Mouse (Mus musculus) embryonic stem cell, embryonic (primary cell): Measurements from ENCODE around the gene Senp1.

Experiments
- CTCF ChIA-PET, 4 experiments: fragments of 300-600 bp in 2 of 4; fragments of 350-600 bp in 2 of 4; sonication (Branson Sonifier 250); formaldehyde crosslinking; loops; one replicate each; lab custom pipeline; 2022; ENCODE audit warnings: inconsistent platforms in 2 of 4; lab: Charles Lee
- POLR2A ChIA-PET, 4 experiments: fragments of 300-600 bp in 2 of 4; fragments of 350-600 bp in 2 of 4; sonication (Branson Sonifier 250); formaldehyde crosslinking; loops; one replicate each; lab custom pipeline; 2022; ENCODE audit warnings: antibody characterized with exemption in 4 of 4, inconsistent platforms in 1 of 4; lab: Charles Lee

Gene Senp1

GRCm38 (mm10) chr15:98042508-98042907 lies 51.0 kb downstream of the Senp1 start:
- POLR2A ChIA-PET, result interaction anchor here in 2 of 4 experiments (0.6 to 1.9 kb wide), 7 partner anchors 9 to 723 kb away, joined by 3 to 11 read pairs (median 3); no protein-coding TSS in a partner anchor
- CTCF ChIA-PET, result interaction anchor here in 3 of 4 experiments (0.5 to 1.0 kb wide), 3 partner anchors 45 to 1052 kb away, joined by 3 to 7 read pairs (median 4); partner anchors contain the start of gene Tmem106c (in 1 of the 3)

- CTCF ChIA-PET, result no interaction called here
- POLR2A ChIA-PET, result interaction anchor here in 2 of 4 experiments (0.7 to 2.0 kb wide), 4 partner anchors 10 to 33 kb away, joined by 3 to 5 read pairs (median 4); no protein-coding TSS in a partner anchor
These were observed 53.9 kb downstream of the Senp1 start for GRCm38 (mm10) chr15:98039682-98040081.

GRCm38 (mm10) chr15:98036578-98036977 lies 57.0 kb downstream of the Senp1 start:
- POLR2A ChIA-PET, result interaction anchor here in 2 of 4 experiments (0.7 to 2.4 kb wide), 6 partner anchors 10 to 72 kb away, joined by 3 to 9 read pairs (median 4); no protein-coding TSS in a partner anchor
- CTCF ChIA-PET, result interaction anchor here (0.6 to 2.2 kb wide), 15 partner anchors 9 to 266 kb away, joined by 3 to 7 read pairs (median 4); partner anchors contain the start of gene Tmem106c (in 2 of the 4)

GRCm38 (mm10) chr15:98035076-98035755 lies 58.3 kb downstream of the Senp1 start:
- ChIA-PET CTCF (interaction anchor here in 3 of 4 experiments (0.6 to 2.2 kb wide), 6 partner anchors 12 to 71 kb away, joined by 3 to 6 read pairs (median 3); partner anchors contain the start of gene Tmem106c (in 1 of the 3)), POLR2A (interaction anchor here in 2 of 4 experiments (0.8 to 2.4 kb wide), 5 partner anchors 10 to 62 kb away, joined by 3 to 9 read pairs (median 3); no protein-coding TSS in a partner anchor)

GRCm38 (mm10) chr15:98033233-98033748 lies 60.3 kb downstream of the Senp1 start:
- ChIA-PET CTCF (no interaction called here), POLR2A (interaction anchor here in 1 of 4 experiments (0.7 to 1.3 kb wide), 6 partner anchors 9 to 59 kb away, joined by 3 to 5 read pairs (median 3); partner anchors contain the start of genes Pfkm and Senp1)

GRCm38 (mm10) chr15:98029798-98030197 lies 63.7 kb downstream of the Senp1 start:
- POLR2A ChIA-PET, result no interaction called here
- CTCF ChIA-PET, result interaction anchor here in 1 of 4 experiments (0.8 kb wide), 1 partner anchor 365 kb away, joined by 3 read pairs; no protein-coding TSS in a partner anchor

GRCm38 (mm10) chr15:98026967-98027904 lies 66.3 kb downstream of the Senp1 start:
- CTCF ChIA-PET, result interaction anchor here (0.6 to 1.1 kb wide), 5 partner anchors 9 to 362 kb away, joined by 3 to 4 read pairs (median 3); partner anchors contain the start of gene Tmem106c (in 1 of the 4)
- POLR2A ChIA-PET, result interaction anchor here in 2 of 4 experiments (0.6 to 2.2 kb wide), 7 partner anchors 9 to 224 kb away, joined by 3 to 11 read pairs (median 3); no protein-coding TSS in a partner anchor

- CTCF ChIA-PET, result no interaction called here
- POLR2A ChIA-PET, result interaction anchor here in 2 of 4 experiments (0.6 to 2.1 kb wide), 4 partner anchors 10 to 209 kb away, joined by 3 to 9 read pairs (median 3); no protein-coding TSS in a partner anchor
These were observed 67.9 kb downstream of the Senp1 start for GRCm38 (mm10) chr15:98025611-98026010.

- ChIA-PET CTCF (no interaction called here), POLR2A (interaction anchor here in 2 of 4 experiments (0.6 kb wide), 2 partner anchors 65 to 193 kb away, joined by 3 to 7 read pairs; no protein-coding TSS in a partner anchor)
These were observed 70.4 kb downstream of the Senp1 start for GRCm38 (mm10) chr15:98023137-98023536.

- POLR2A ChIA-PET, result interaction anchor here in 1 of 4 experiments (0.8 kb wide), 1 partner anchor 9 kb away, joined by 4 read pairs; no protein-coding TSS in a partner anchor
These were observed 71.7 kb downstream of the Senp1 start for GRCm38 (mm10) chr15:98021886-98022285.

GRCm38 (mm10) chr15:98019047-98019446 lies 74.5 kb downstream of the Senp1 start:
- POLR2A ChIA-PET, result interaction anchor here in 1 of 4 experiments (1.3 kb wide), 1 partner anchor 92 kb away, joined by 3 read pairs; no protein-coding TSS in a partner anchor
- CTCF ChIA-PET, result interaction anchor here in 1 of 4 experiments (0.6 kb wide), 1 partner anchor 169 kb away, joined by 3 read pairs; no protein-coding TSS in a partner anchor

More at GRCm38 (mm10) chr15:98021886-98022285, 71.7 kb downstream of the Senp1 start:
- CTCF ChIA-PET, result interaction anchor here in 1 of 4 experiments (0.6 to 0.7 kb wide), 2 partner anchors 562 to 1185 kb away, joined by 4 to 15 read pairs; no protein-coding TSS in a partner anchor

GRCm38 (mm10) chr15:98017925-98018324 lies 75.6 kb downstream of the Senp1 start:
- ChIA-PET POLR2A (interaction anchor here in 3 of 4 experiments (0.7 to 1.3 kb wide), 6 partner anchors 9 to 37 kb away, joined by 3 to 5 read pairs (median 3); no protein-coding TSS in a partner anchor), CTCF (interaction anchor here in 2 of 4 experiments (0.5 to 0.7 kb wide), 2 partner anchors 54 to 154 kb away, joined by 3 to 4 read pairs; partner anchors contain the start of gene Tmem106c (in 1 of the 2))

GRCm38 (mm10) chr15:98012810-98013209 lies 80.7 kb downstream of the Senp1 start:
- POLR2A ChIA-PET, result interaction anchor here in 3 of 4 experiments (0.6 to 1.3 kb wide), 14 partner anchors 9 to 454 kb away, joined by 3 to 8 read pairs (median 4); partner anchors contain the start of gene Tmem106c (in 1 of the 3)

GRCm38 (mm10) chr15:98005181-98005580 lies 88.4 kb downstream of the Senp1 start:
- ChIA-PET POLR2A (interaction anchor here in 2 of 4 experiments (0.5 to 1.2 kb wide), 4 partner anchors 12 to 622 kb away, joined by 3 to 5 read pairs (median 3); no protein-coding TSS in a partner anchor), CTCF (no interaction called here)

More at GRCm38 (mm10) chr15:98012810-98013209, 80.7 kb downstream of the Senp1 start:
- CTCF ChIA-PET, result interaction anchor here (0.6 to 1.3 kb wide), 9 partner anchors 49 to 619 kb away, joined by 3 to 5 read pairs (median 4); partner anchors contain the start of genes Ccdc184 (in 1 of the 4) and Tmem106c (in 1 of the 4)

GRCm38 (mm10) chr15:98004740-98005159 lies 88.8 kb downstream of the Senp1 start:
- ChIA-PET CTCF (no interaction called here), POLR2A (interaction anchor here in 2 of 4 experiments (0.5 to 1.2 kb wide), 4 partner anchors 12 to 623 kb away, joined by 3 to 5 read pairs (median 3); no protein-coding TSS in a partner anchor)
